In genomic region chr9:67105867-67106266, GRCm38 (mm10) we compare ENCODE assay signal across 8 mouse cellular contexts. TPM values are rescaled to one million over a fixed set of nuclear protein-coding genes. Genes with fewer than 3 reads are reported as not detected.
A peak's percentile ranks its signal among the peaks of the same experiment; 100 is the strongest.
DNase-seq lines count a peak whose midpoint lies in the region; ATAC-seq and TF ChIP-seq lines count a peak whose summit lies in the region.
"Had no signal": no experiment of that assay in that cellular context is flagged by ENCODE, and none has a peak within 500 bp of the region (broad histone marks: within the 10 kb centered on the region; RNA-seq: fewer than 3 reads in every experiment).

No protein-coding gene starts in this region.

- DNase-seq in lung, postnatal 0 days (ENCODE audit: low spot score) = peak; percentile 43
- no peak for DNase-seq in lung, postnatal 36 days
- DNase-seq in embryo, embryonic 10 days (ENCODE audit: low spot score) = peak; percentile 61
- no peak for DNase-seq in left cerebral cortex, adult 9 months (ENCODE audit: low spot score in 2 of 2)

- no peak overlapping the region for H3K9ac ChIP-seq in lung, postnatal 0 days (replicated peaks; ENCODE audit: low read depth)
- peak overlapping the region; percentile 38; the same call in 1 of the 2 replicates for H3K9ac ChIP-seq in heart, embryonic 13.5 days

- no peaks in the 10 kb centered on the region for H3K27me3 ChIP-seq in lung, postnatal 0 days (replicated peaks; ENCODE audit: insufficient read depth, low read length)
- no peaks in the 10 kb centered on the region for H3K27me3 ChIP-seq in heart, embryonic 13.5 days (replicated peaks)

- ATAC-seq in lung, postnatal 0 days = peak; percentile 55
- peak; percentile 28; the same call in 1 of the 2 replicates for ATAC-seq in heart, embryonic 13.5 days (ENCODE audit: extremely low read depth, insufficient number of reproducible peaks, low FRiP score, low TSS enrichment)
- ATAC-seq in megakaryocyte progenitor cell, adult 5-6 weeks (replicated peaks; ENCODE audit: poor library complexity) = peak; percentile 81
- no peak for ATAC-seq in cerebellum, adult (ENCODE audit: insufficient number of reproducible peaks, low FRiP score, low TSS enrichment)

- H3K36me3 ChIP-seq in lung, postnatal 0 days (ENCODE audit: insufficient read depth, low read length) = no peaks in the 10 kb centered on the region
- no peaks in the 10 kb centered on the region for H3K36me3 ChIP-seq in heart, embryonic 13.5 days

- no peaks in the 10 kb centered on the region for H3K4me1 ChIP-seq in lung, postnatal 0 days (ENCODE audit: insufficient read depth, low read depth, low read length)
- peaks cover 67% of the 10 kb centered on the region for H3K4me1 ChIP-seq in heart, embryonic 13.5 days

- no peak overlapping the region for H3K27ac ChIP-seq in lung, postnatal 0 days (ENCODE audit: low read length)
- H3K27ac ChIP-seq in heart, embryonic 13.5 days (replicated peaks) = peak overlapping the region; percentile 84
- H3K27ac ChIP-seq: macrophage had no signal

- no peak for TF ChIP-seq EP300 in lung, postnatal 0 days (IDR thresholded peaks at IDR 0.05)

- H3K9me3 ChIP-seq in lung, postnatal 0 days (ENCODE audit: low read length) = no peaks in the 10 kb centered on the region
- no peaks in the 10 kb centered on the region for H3K9me3 ChIP-seq in heart, embryonic 13.5 days

- no peak overlapping the region for H3K4me3 ChIP-seq in lung, postnatal 0 days (ENCODE audit: low read depth, low read length)
- no peak overlapping the region for H3K4me3 ChIP-seq in heart, embryonic 13.5 days

- 8% methylated on average over 9 of the region's 9 CpGs for WGBS in lung, postnatal 0 days
- 6% methylated on average over 9 of the region's 9 CpGs for WGBS in heart, embryonic 13.5 days

- TF ChIP-seq CTCF in lung, postnatal 0 days (IDR thresholded peaks at IDR 0.05) = no peak

- no peak overlapping the region for H3K4me2 ChIP-seq in lung, postnatal 0 days (replicated peaks; ENCODE audit: low read depth, low read length)
- peak overlapping the region; percentile 31 for H3K4me2 ChIP-seq in heart, embryonic 13.5 days

RNA-seq across cellular contexts. Expression of gene Tpm1, which starts 56.7 kb away (rescaled TPM):
- 695 and 781 TPM in 2 replicates for polyA plus RNA-seq in lung, postnatal 0 days (2015; fragmentation: Nextera tagmentation; extraction: Ambion mirVana)
- polyA plus RNA-seq in heart, embryonic 13.5 days (2015; fragmentation: Nextera tagmentation; extraction: Ambion mirVana) = 3,954 and 4,354 TPM in 2 replicates
- 33.1 and 43.8 TPM in 2 replicates for total RNA-seq in megakaryocyte progenitor cell, adult 5-6 weeks (2015)
- 47.0 and 50.4 TPM in 2 replicates for total RNA-seq in megakaryocyte progenitor cell, adult 5-6 weeks (2017)

Comparison
In these comparisons a context has a peak if more than half of its experiments do, and no peak if none do; other contexts are left out.
1. DNase-seq: peak in lung, postnatal 0 days (single experiment) and embryo, embryonic 10 days (single experiment); none in lung, postnatal 36 days (single experiment) and left cerebral cortex, adult 9 months (0 of 2).